Mouse (Mus musculus) midbrain, embryonic 13.5 days (tissue): Measurements from ENCODE around the gene Palb2. TPM values are rescaled to one million over a fixed set of nuclear protein-coding genes. Genes with fewer than 3 reads are reported as not detected.

Experiments
- polyA plus RNA-seq: library from polyadenylated mRNA; unstranded; fragments of >200 nt; fragmentation: Nextera tagmentation; extraction: Ambion mirVana; gene quantifications from 2 replicates; pipeline ENCODE4 v1.2.1, GENCODE M21; 2015

Palb2 gene
- polyA plus RNA-seq, 1 experiment from 2014 or later = 9.1 TPM

Other genes with a start within 250 kb of the Palb2 start
- gene Cog7, start 151.3 kb downstream of the Palb2 start, polyA plus RNA-seq = 20.6 TPM in 2 replicates
- 55.4 and 58.0 TPM in 2 replicates for gene Gga2, start 111.8 kb downstream of the Palb2 start, polyA plus RNA-seq
- gene Ubfd1, start 65.8 kb downstream of the Palb2 start, polyA plus RNA-seq = 69.5 and 74.8 TPM in 2 replicates
- 10.4 and 10.7 TPM in 2 replicates for gene Ears2, start 65.7 kb downstream of the Palb2 start, polyA plus RNA-seq
- 635 and 660 TPM in 2 replicates for gene Ndufab1, start 31.1 kb downstream of the Palb2 start, polyA plus RNA-seq
- gene Dctn5, start 56 bp upstream of the Palb2 start, polyA plus RNA-seq = 156 and 163 TPM in 2 replicates
- gene Plk1, start 26.5 kb upstream of the Palb2 start, polyA plus RNA-seq = 54.5 and 55.2 TPM in 2 replicates
- gene Ern2, start 53.2 kb upstream of the Palb2 start, polyA plus RNA-seq = 0.78 and 1.1 TPM in 2 replicates
- 1.2 and 1.5 TPM in 2 replicates for gene Chp2, start 86.5 kb upstream of the Palb2 start, polyA plus RNA-seq
- gene Prkcb, start 155.8 kb upstream of the Palb2 start, polyA plus RNA-seq = 44.8 and 46.4 TPM in 2 replicates